Mouse (Mus musculus): ENCODE data around the gene Cd248.

Cd248 gene

DNA sequence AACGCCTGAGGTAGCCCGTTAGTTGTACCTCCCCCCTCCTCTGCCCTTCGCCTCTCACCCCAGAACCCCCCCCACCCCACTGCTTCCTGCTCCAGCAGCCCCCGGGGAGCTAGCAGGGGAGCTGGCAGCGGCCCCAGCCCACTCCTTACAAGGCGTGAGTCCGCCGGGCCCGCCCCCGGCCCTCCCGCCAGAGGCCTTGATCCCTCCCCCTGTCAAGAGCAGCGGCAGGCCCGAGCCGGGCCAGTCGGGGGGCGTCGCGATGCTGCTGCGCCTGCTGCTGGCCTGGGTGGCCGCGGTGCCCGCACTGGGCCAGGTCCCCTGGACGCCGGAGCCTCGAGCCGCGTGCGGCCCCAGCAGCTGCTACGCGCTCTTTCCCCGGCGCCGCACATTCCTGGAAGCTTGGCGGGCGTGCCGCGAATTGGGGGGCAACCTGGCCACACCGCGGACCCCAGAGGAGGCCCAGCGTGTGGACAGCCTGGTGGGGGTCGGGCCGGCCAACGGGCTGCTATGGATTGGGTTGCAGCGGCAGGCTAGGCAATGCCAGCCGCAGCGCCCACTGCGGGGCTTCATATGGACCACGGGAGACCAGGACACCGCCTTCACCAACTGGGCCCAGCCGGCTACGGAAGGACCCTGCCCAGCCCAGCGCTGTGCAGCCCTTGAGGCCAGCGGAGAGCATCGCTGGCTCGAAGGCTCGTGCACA is at the start of gene Cd248:
Cd248 (plus strand) TSS at position 212 of the 703 bp plus-strand sequence.
- no peak for DNase-seq

GRCm38 (mm10) chr19:5018191-5018590 is 49.7 kb upstream of the Cd248 start:
- DNase-seq, result no peak

GRCm38 (mm10) chr19:5021416-5021815 is 46.5 kb upstream of the Cd248 start:
- DNase-seq, result no peak

DNA sequence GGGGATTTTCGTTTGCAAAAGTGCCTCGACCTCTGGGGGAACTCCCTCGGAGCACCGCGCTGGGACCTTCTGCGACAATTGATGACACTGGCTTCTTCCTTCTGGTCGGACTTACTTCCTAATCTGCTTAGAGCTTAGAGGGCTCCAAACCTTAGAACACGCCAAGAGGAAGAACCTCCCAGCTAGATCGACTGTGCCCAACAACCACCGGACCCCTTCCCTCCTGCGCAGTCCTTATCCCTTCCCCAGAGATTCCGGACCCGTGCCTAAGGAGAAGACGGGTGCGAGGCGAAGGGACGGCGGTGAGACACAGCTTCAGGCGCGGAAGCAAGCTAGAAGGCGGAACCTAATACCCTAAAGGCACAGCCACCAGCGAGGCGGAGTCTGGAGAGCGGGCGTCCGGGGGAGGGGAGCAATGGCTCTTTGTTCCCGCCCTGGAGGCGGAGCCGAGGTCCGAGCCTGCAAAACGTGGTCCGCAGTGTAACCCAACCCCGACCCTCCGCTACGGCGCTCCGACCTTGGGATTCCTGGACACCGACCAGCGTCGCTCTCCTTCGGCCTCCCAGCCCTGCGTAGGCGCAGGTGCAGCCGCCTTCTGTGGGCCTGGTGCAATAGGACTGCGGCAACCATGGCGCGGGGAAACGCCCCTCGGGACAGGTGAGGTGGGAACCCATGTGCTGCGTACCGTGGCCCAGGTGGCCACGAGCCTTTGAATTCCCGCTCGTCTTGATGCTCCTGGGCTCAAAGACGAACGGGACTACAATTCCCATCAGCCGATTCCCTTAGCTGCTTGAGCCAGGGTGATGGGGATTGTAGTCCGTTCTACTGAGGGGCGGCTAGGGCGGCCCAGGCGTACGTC is 44.0 kb upstream of the Cd248 start, which contains the start of gene Slc29a2:
Slc29a2 (plus strand) TSS at position 240 of the 859 bp plus-strand sequence.
- DNase-seq, result peak; percentile 88

- no peak for DNase-seq
Measured at GRCm38 (mm10) chr19:5026111-5026510, 41.8 kb upstream of the Cd248 start.

- no peak for DNase-seq
Measured at GRCm38 (mm10) chr19:5032686-5033085, 35.2 kb upstream of the Cd248 start.

- no peak for DNase-seq
Measured at GRCm38 (mm10) chr19:5036577-5036976, 31.3 kb upstream of the Cd248 start.

- peak; percentile 61 for DNase-seq
Measured at GRCm38 (mm10) chr19:5037678-5038571, 30.0 kb upstream of the Cd248 start.

DNA sequence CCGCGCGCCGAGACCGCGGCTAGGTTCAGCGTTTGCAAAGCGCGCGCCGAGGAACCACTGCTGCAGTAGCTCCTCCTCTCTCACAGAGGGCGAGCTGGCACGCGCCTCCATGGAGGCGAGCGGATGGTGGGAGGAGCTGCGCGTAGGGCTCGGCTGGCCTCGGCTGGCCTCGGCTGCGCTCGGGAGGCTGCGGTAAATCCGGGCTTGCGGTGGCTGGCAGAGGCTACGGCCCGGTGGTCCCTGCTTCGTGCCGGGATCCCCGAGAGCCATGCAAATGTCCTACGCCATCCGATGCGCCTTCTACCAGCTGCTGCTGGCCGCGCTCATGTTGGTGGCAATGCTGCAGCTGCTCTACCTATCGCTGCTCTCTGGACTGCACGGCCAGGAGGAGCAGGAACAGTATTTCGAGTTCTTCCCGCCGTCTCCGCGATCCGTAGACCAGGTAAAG is 29.1 kb upstream of the Cd248 start, which contains the start of the genes B4gat1 and AC124502.3:
B4gat1 (plus strand) TSS at position 118 of the 448 bp plus-strand sequence.
AC124502.3 (plus strand) TSS at position 183 of the 448 bp plus-strand sequence.
- peak; percentile 91 for DNase-seq

DNA sequence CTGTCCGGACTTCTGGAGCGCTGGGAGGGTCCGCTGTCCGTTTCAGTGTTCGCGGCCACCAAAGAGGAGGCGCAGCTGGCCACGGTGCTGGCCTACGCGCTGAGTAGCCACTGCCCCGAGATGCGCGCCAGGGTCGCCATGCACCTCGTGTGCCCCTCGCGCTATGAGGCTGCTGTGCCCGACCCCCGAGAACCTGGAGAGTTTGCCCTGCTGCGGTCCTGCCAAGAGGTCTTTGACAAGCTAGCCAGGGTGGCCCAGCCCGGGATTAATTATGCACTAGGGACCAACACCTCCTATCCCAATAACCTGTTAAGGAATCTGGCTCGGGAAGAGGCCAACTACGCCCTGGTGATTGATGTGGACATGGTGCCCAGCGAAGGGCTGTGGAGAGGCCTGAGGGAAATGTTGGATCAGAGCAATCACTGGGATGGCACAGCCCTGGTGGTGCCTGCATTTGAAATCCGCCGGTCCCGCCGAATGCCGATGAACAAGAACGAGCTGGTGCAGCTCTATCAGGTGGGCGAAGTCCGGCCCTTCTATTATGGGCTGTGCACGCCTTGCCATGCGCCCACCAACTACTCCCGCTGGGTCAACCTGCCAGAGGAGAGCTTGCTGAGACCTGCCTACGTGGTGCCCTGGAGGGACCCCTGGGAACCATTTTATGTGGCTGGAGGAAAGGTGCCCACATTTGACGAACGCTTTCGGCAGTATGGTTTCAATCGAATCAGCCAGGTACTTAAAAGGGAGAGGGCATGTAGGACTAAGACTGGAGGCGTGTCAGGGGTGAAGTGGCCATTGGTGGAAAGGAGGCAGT is 28.4 kb upstream of the Cd248 start:
- peak; percentile 19 for DNase-seq

DNA sequence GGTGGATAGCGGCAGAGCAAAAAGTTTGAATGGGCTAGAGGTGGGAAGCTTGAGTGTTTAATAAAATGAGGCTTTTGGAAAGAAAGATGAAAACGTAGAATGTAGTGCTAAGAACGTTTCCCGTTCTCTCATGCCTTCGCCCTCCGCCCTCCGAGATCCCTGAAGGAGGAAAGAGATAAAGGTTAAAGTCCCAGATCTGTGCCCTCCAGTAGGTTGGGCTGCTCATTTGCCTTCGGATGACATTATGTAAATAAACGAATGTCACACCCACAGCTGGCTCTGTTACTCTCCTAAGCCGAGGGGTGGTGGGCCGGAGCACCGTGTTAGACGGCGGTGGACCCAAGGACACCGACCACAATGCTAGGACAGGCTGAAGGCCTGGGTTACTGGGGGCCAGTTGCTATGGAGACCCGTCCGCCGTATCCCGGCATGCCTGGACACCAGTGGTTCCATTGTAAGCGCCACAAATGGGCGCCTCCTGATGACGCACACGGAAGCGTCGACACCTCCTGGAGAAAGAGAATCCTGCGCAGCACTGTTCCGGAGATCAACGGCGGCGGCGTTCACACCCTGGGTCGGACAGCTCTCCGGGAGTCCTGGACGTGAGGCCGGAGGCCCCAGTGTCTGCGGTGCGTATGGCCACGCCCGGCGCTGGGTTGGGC is 26.9 kb upstream of the Cd248 start, which contains the start of gene Brms1:
Brms1 (plus strand) TSS at position 493 of the 662 bp plus-strand sequence.
- DNase-seq, result peak; percentile 87

DNA sequence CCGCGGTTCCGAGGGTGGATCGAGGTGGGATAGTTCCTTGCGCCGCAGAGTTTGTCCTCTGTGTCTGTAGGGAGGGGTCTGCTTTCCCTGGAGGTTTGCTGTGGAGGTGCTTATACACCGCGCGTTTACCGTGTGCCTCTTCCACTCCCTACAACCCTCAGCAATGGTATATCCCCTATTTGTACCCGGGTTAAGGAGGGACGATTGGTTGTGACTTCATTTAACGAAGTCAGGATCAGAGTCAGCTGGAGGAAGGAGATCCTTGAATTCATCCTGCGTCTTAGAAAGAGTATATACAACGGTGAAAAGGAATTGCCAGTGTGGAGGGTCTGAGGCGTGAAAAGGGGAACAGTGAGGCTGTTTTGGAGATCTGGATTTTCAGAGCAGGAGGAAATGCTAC is 26.3 kb upstream of the Cd248 start:
- DNase-seq, result no peak

DNA sequence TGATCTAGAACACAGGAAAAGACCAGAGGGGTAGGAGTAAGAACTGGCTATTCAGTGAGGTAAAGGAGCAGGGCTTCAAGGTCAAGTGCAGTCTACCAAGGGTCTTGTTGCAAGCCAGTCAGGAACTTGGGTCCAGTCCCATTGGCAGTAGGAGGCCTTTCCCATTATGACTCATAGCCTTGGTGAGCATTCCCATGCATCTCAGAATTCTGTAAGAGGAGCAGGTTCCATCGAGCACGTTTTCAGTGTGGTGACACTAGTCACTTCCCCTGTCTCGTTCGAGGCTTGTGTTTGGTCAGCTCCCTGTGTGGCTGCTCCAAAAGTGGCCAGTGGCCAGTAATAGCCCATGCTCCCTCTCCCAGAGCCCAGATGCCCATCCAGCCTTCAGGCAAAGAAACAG is 22.3 kb upstream of the Cd248 start:
- no peak for DNase-seq

- no peak for DNase-seq
Measured at GRCm38 (mm10) chr19:5048138-5049056, 19.5 kb upstream of the Cd248 start.

- DNase-seq, result no peak
Measured at GRCm38 (mm10) chr19:5049325-5049724, 18.6 kb upstream of the Cd248 start.

DNA sequence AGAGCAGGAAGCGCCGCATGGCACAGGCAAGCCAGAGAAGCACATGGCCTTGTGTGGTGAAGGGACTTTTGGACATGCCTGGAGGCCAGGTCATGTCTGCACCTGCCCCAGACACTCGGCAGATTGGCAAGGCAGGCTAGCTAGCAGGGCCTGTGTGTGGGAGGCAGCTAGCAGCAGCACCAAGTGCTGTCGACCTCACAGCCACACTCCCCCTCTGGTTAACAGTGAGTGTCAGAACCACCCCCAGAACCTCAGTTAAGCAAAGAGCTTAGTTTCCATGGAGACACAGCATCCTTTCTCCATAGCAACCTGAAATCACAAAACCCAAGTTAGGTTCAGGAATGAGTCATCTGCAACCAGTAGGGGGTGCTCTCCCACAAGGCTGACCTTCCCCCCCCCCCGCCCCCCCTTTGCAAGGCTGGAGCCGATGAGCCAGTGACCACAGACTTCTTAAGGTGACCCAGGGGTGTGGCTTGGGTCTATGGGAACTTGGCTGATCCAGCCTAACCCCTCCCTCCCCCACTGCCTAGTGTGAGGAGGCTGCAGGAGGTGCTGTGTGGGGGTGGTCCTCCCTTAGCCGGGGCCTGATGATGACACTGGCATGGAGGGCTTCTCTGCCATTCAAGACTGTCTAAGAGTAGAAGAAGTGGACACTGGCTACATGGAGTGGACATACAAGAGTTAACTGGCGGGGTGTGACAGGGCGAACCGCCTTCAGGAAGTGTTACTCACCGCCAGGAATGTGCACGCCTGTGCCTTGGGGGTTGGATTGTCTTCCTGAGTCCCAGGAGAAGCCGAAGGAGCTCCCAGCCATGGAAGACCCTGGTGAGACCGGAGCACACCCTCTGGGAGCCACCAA is 17.6 kb upstream of the Cd248 start, which contains the start of gene Rin1:
Rin1 (plus strand) TSS at position 435 of the 859 bp plus-strand sequence.
- no peak for DNase-seq

DNA sequence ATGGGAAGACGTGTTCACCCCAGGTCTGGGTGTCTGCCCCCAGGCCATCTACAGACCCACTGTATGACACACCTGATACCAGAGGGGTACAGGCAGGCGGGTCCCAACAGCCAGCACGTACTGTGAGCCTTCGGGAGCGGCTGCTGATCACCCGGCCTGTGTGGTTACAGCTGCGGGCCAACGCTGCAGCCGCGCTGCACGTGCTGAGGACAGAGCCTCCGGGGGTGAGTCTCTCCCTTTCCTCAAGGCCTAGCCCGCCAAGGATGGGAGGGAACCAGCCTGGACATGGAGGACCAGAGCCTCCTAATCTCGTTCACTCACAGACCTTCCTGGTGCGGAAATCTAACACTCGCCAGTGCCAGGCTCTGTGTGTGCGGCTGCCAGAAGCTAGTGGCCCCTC is 16.8 kb upstream of the Cd248 start:
- DNase-seq, result no peak

- no peak for DNase-seq
Measured at GRCm38 (mm10) chr19:5051515-5051914, 16.4 kb upstream of the Cd248 start.
